Mouse (Mus musculus): Measurements from ENCODE around the gene Foxe1. TPM values are rescaled to one million over a fixed set of nuclear protein-coding genes. Genes with fewer than 3 reads are reported as not detected.

Foxe1 gene
- polyA plus RNA-seq, 1 experiment from 2014 or later: not detected

DNA sequence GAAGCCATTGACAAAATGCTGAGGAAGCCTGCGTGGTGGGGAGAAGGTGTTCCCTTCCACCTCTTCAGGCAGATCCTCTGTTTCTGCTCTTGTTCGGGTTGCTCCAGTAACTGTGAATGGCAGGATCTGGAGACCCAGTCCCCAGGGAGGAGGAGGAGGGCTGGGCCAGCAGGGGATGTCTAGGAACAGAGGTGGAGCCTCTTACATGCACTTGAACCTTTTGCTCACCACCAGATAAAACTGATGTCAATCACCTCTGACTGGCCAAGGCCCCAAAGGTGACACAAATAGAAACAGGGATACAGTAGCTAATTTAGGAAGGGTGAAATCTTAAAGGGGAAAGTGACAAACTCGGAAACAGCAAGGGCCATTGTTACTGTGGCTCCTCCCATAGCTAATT, 5.4 kb upstream of the Foxe1 start:
- no peak overlapping the region for H3K27ac ChIP-seq
- ATAC-seq (ENCODE audit: low read depth): no peak
- no peak overlapping the region for H3K4me3 ChIP-seq (replicated peaks)
- H3K36me3 ChIP-seq: no peaks in the 10 kb centered on the region
- H3K4me1 ChIP-seq (replicated peaks): no peaks in the 10 kb centered on the region
- no peak for DNase-seq
- H3K9me3 ChIP-seq (replicated peaks): no peaks in the 10 kb centered on the region
- H3K9ac ChIP-seq: no peak overlapping the region
- peaks cover 80% of the 10 kb centered on the region for H3K27me3 ChIP-seq
- H3K4me2 ChIP-seq: no peak overlapping the region
- WGBS (ENCODE audit: insufficient replicate concordance): 3% methylated on average over 3 of the region's 3 CpGs

DNA sequence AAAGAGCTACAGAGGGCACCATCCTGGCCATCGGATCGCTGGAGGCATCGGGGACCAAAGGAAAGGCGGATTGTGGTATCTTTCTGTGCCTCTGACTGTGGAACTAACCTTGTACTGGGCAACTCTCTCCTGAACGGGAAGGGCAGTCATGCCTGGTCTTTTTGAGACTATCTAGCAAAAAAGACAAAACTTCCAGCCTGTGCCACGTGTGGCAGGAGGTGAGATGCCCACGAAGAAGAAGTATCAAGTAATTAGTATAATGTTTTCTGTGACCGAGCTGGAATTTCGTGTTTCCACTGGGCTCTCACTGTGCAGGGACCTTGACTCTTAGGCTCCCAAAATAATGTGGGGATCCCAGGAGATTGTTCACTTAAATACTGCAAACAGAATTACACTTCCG, 4.4 kb upstream of the Foxe1 start:
- Histone ChIP-seq H3K27ac (no peak overlapping the region), H3K9ac (no peak overlapping the region), H3K36me3 (no peaks in the 10 kb centered on the region), H3K27me3 (peaks cover 85% of the 10 kb centered on the region), H3K4me1 (replicated peaks) (peaks cover 4% of the 10 kb centered on the region), H3K4me3 (replicated peaks) (no peak overlapping the region), H3K4me2 (no peak overlapping the region), H3K9me3 (replicated peaks) (no peaks in the 10 kb centered on the region)
- no peak for DNase-seq
- ATAC-seq (ENCODE audit: low read depth): no peak
- 28% methylated on average over 10 of the region's 10 CpGs for WGBS (ENCODE audit: insufficient replicate concordance)

DNA sequence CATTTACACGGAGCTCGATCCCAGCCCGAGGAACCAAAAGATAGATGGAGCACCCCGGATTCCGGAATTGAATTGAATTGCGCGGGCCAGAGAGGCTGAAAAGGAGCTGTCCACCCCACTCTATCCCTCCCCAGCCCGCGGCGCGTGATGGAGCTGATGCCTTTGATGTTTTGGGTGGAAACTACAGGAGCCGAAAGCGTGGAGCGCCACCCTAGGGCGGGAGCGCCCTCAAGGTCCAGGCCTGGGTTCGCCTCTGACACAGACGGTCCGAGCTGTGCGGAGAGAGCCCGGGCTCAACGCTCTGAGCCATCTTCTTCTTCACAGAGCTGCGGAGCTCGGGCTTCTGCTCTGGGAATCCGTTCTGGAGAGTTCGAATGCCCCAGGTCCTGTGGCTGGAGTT, 3.8 kb upstream of the Foxe1 start:
- no peaks in the 10 kb centered on the region for H3K9me3 ChIP-seq (replicated peaks)
- WGBS (ENCODE audit: insufficient replicate concordance): 6% methylated on average over 26 of the region's 26 CpGs
- ATAC-seq (ENCODE audit: low read depth): no peak

DNA sequence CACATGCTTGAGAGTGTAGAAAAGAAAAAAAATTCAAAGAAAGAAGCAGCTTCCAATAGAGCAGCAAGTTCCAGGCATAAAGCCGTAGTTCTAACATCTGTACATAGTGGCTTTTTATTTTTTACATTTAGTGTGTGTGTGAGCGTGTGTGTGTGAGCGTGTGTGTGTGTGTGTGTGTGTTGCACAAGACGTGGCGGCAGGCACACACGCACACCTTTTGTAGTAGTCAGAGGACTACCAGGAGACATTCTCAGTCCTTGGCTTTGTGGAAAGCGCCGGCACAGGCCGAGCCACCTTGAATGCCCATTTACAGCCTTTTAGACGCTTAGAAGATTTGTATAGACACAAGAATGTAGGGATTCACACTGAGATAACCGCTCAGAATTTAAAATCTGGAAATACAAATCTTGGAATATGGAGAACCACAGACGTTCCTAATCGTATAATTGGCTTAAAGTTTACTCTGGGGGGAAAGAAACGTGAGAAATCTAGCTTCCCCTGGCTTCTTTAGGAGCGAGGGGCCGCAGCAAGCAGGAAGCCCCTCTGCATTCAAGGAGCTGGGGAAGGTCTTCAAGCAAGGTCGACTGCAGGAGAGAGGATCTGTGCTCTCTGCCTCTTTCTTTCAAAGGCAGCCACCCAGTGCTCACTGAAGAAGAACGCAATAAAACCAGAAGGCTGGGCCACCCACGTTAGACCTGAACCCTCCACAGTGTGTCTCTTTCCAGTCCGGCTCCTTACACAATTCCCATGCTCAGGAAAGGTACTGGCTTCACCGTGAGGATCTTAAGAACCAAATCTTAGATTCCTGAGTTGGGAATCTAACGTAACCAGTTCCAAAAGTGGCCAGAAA, 1.4 kb upstream of the Foxe1 start:
- Histone ChIP-seq H3K27me3 (peaks cover 100% of the 10 kb centered on the region), H3K27ac (no peak overlapping the region), H3K4me1 (replicated peaks) (peaks cover 12% of the 10 kb centered on the region), H3K36me3 (no peaks in the 10 kb centered on the region), H3K9ac (no peak overlapping the region), H3K4me2 (no peak overlapping the region), H3K4me3 (replicated peaks) (no peak overlapping the region), H3K9me3 (replicated peaks) (no peaks in the 10 kb centered on the region)
- no peak for ATAC-seq (ENCODE audit: low read depth)
- WGBS (ENCODE audit: insufficient replicate concordance): 14% methylated on average over 22 of the region's 22 CpGs
- DNase-seq: no peak

More for the DNA sequence above, 3.8 kb upstream of the Foxe1 start:
- H3K4me3 ChIP-seq (replicated peaks): no peak overlapping the region
- peaks cover 88% of the 10 kb centered on the region for H3K27me3 ChIP-seq
- no peaks in the 10 kb centered on the region for H3K36me3 ChIP-seq
- H3K4me2 ChIP-seq: no peak overlapping the region
- no peak overlapping the region for H3K9ac ChIP-seq
- DNase-seq: no peak
- no peak overlapping the region for H3K27ac ChIP-seq
- H3K4me1 ChIP-seq (replicated peaks): peaks cover 9% of the 10 kb centered on the region

DNA sequence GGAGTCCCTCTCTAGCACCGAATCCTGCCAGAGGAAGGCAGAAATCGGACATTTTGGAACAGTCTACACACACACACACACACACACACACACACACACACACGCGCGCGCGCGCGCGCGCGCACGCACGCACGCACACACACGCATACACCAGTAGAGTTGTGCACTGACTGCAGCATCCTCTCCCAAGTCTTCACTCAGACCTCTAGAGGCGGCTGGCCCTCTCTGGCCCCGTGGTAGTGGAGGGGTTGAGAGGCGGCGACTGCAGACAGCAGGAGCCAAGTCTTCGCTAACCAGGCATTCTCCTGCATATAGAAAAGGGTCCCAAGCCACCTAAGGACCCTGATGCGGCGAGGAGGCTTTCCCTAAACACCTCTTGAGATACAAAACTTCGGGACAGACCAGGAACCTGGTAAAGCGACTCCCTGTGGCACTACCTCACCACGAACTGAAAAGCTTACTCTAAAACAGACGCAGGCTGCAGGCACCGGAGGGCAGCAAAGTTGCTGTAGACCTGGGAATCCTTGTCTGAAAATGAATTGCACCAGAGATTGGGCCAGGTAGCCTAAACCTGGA, 610 bp upstream of the Foxe1 start:
- Histone ChIP-seq H3K27me3 (peaks cover 100% of the 10 kb centered on the region), H3K4me1 (replicated peaks) (peaks cover 12% of the 10 kb centered on the region), H3K4me2 (no peak overlapping the region), H3K9me3 (replicated peaks) (no peaks in the 10 kb centered on the region), H3K9ac (no peak overlapping the region), H3K36me3 (no peaks in the 10 kb centered on the region), H3K27ac (no peak overlapping the region), H3K4me3 (replicated peaks) (no peak overlapping the region)
- ATAC-seq (ENCODE audit: low read depth) (no peak), DNase-seq (no peak)
- 1% methylated on average over 28 of the region's 28 CpGs for WGBS (ENCODE audit: insufficient replicate concordance)

DNA sequence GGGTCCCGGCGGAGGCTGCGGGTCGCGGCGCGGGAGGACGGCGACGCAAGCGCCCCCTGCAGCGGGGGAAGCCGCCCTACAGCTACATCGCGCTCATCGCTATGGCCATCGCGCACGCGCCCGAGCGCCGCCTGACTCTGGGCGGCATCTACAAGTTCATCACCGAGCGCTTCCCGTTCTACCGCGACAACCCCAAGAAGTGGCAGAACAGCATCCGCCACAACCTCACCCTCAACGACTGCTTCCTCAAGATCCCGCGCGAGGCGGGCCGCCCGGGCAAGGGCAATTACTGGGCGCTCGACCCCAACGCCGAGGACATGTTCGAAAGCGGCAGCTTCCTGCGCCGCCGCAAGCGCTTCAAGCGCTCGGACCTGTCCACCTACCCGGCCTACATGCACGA, 879 bp downstream of the Foxe1 start:
- Histone ChIP-seq H3K9ac (no peak overlapping the region), H3K27ac (no peak overlapping the region), H3K36me3 (no peaks in the 10 kb centered on the region), H3K9me3 (replicated peaks) (no peaks in the 10 kb centered on the region), H3K4me1 (replicated peaks) (peaks cover 12% of the 10 kb centered on the region), H3K4me2 (peak overlapping the region; percentile 47), H3K4me3 (replicated peaks) (peak overlapping the region; percentile 42), H3K27me3 (peaks cover 100% of the 10 kb centered on the region)
- 1% methylated on average over 51 of the region's 51 CpGs for WGBS (ENCODE audit: insufficient replicate concordance)
- DNase-seq (no peak), ATAC-seq (ENCODE audit: low read depth) (no peak)

DNA sequence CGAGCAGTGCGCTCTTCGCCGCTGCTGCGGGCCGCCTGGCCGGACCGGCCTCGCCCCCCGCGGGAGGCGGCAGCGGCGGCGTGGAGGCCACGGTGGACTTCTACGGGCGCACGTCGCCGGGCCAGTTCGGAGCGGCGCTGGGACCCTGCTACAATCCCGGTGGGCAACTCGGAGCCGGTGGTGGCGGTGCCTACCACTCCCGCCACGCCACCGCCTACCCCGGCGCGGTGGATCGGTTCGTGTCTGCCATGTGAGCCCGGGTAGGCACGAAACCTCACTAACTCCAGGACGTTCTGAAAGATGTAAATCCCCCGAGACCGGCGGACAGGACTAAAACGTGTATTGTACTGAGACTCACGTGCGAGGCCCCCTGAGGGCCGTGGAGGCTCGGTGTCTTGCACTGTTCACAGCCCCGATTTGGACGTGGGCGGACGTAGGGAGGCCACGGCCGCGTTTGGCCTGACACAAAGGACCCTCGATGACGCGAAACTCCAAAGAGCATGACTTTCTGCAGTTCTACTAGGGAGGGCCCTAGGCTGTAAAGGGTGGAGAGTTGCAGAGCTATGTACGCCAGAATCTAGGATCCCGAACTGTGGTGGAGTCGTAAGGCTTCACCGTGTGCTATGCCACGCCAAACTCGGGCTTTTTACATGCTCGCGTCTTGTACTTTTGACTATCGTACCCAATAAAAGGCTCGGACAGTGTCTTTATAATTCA, 1.8 kb downstream of the Foxe1 start:
- H3K4me1 ChIP-seq (replicated peaks): peaks cover 12% of the 10 kb centered on the region
- DNase-seq (no peak), ATAC-seq (ENCODE audit: low read depth) (no peak)
- no peaks in the 10 kb centered on the region for H3K36me3 ChIP-seq
- WGBS (ENCODE audit: insufficient replicate concordance): 7% methylated on average over 66 of the region's 67 CpGs
- H3K9me3 ChIP-seq (replicated peaks): no peaks in the 10 kb centered on the region
- H3K27ac ChIP-seq: no peak overlapping the region
- H3K4me3 ChIP-seq (replicated peaks): peak overlapping the region; percentile 42
- H3K27me3 ChIP-seq: peaks cover 100% of the 10 kb centered on the region
- H3K9ac ChIP-seq: no peak overlapping the region
- 0 out of 2 replicates have a peak overlapping the region, but pooled peaks have one; percentile 47 for H3K4me2 ChIP-seq

DNA sequence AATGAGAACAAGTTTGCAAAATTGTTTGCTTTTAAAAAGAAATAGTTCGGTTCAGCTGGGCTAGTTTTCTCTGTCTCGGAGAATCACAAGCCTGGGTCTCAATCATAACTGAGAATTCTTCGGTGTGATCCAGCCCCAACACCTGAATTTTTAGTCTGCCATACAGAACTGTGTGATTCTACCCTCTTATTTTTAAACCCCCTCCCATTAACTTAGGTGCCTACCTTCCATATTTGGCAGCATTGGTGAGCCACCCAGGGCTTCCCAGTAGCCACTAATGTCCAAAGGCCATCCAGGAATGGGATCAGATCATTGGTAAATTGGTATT, 2.3 kb downstream of the Foxe1 start:
- no peak for ATAC-seq (ENCODE audit: low read depth)
- Histone ChIP-seq H3K4me2 (no peak overlapping the region), H3K4me3 (replicated peaks) (no peak overlapping the region), H3K4me1 (replicated peaks) (peaks cover 12% of the 10 kb centered on the region), H3K36me3 (no peaks in the 10 kb centered on the region), H3K9me3 (replicated peaks) (no peaks in the 10 kb centered on the region), H3K27ac (no peak overlapping the region), H3K9ac (no peak overlapping the region), H3K27me3 (peaks cover 100% of the 10 kb centered on the region)
- no peak for DNase-seq
- 24% methylated on average over 3 of the region's 3 CpGs for WGBS (ENCODE audit: insufficient replicate concordance)

DNA sequence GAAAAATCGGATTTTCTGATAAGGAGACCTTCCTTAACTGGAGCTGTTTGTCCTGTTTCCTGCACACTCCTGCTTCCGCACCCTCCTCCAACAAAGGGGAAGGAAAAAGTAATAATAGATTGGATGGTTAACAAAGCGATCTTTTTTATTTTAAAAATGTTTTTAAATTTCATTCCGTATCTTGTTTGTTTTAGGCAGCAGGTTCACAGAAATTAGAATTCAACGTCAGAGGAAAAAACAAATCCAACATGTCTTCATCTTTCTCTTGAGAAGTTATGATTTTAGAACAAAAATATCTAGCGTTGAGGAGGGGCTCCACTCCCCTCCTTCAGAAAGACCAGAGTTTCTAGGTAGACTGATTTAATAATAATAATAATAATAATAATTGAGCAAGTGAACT, 2.8 kb downstream of the Foxe1 start:
- Histone ChIP-seq H3K4me2 (no peak overlapping the region), H3K4me3 (replicated peaks) (no peak overlapping the region), H3K36me3 (no peaks in the 10 kb centered on the region), H3K9me3 (replicated peaks) (no peaks in the 10 kb centered on the region), H3K4me1 (replicated peaks) (peaks cover 12% of the 10 kb centered on the region), H3K27me3 (peaks cover 100% of the 10 kb centered on the region), H3K9ac (no peak overlapping the region), H3K27ac (no peak overlapping the region)
- 25% methylated on average over 6 of the region's 6 CpGs for WGBS (ENCODE audit: insufficient replicate concordance)
- DNase-seq (no peak), ATAC-seq (ENCODE audit: low read depth) (no peak)

DNA sequence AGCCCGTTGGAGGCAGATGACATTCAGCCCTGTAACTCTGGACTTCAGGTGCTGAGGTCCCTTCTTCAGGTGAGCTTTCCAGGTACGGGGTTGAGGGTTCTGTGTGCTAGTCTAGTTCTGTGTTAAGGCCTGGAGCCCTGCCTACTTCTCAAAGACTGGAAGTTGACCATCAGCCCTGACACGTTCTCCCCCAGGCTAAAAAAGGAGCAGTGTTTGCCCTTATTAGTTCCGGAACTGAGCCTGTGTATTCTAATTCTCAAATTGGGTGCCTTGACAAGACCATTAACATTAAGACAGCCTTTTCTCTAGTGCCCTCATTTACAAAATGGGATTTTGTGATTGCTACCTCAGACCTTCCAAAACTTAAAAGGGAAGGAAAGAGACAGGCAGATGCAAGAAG, 3.7 kb downstream of the Foxe1 start:
- no peak for DNase-seq
- 8% methylated on average over 4 of the region's 4 CpGs for WGBS (ENCODE audit: insufficient replicate concordance)
- Histone ChIP-seq H3K36me3 (no peaks in the 10 kb centered on the region), H3K27ac (no peak overlapping the region), H3K27me3 (peaks cover 100% of the 10 kb centered on the region), H3K9me3 (replicated peaks) (no peaks in the 10 kb centered on the region), H3K9ac (no peak overlapping the region), H3K4me1 (replicated peaks) (peaks cover 12% of the 10 kb centered on the region), H3K4me2 (no peak overlapping the region), H3K4me3 (replicated peaks) (no peak overlapping the region)
- ATAC-seq (ENCODE audit: low read depth): no peak

DNA sequence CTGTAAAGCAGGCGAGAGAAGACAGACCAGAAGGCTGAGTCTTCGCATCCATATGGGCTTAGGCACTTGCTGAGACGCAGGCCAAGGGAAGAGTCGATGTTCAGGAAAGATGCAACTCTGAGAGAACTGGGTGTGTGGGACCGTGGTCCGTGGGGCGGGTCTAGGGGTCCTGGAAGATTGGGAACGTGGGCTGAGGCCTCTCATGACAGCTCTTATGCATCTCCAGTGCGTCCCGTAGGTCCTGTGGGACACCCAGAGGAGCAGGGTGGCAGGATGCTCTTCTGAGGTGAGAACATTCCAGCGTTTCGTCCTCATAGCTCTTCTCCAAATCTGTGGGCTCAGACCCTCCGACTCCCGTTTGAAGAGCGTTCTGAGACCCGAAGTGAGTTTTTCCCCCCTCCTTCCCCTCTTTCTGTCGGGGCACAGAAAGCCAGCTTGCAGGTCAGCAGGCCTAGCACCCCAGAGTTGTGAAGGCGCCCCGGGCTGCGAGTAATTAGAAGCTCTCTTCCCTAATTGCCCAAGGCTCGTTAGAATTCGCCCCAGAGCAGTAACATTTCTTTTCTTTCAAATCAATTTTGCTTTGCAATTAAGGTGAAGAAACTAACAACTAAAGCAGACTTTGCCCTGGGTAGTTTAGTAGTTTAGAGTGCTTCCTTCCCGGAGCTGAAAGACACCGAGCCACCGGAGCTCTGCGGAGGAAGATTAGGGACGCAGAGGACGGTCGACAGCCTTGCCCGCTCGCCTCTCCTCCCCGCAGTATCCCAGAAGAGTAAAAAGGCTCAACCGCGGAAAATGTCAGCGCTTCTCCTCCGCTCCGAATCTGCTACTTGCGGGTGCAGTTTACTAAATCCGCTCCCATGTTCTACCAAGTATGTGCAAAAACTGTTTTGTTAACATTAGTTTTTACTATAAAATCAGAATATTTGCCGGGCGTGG, 4.4 kb downstream of the Foxe1 start:
- H3K9ac ChIP-seq: no peak overlapping the region
- no peaks in the 10 kb centered on the region for H3K9me3 ChIP-seq (replicated peaks)

More for the DNA sequence above, 4.4 kb downstream of the Foxe1 start:
- Histone ChIP-seq H3K27ac (no peak overlapping the region), H3K27me3 (peaks cover 100% of the 10 kb centered on the region), H3K4me2 (no peak overlapping the region), H3K36me3 (no peaks in the 10 kb centered on the region), H3K4me1 (replicated peaks) (peaks cover 12% of the 10 kb centered on the region), H3K4me3 (replicated peaks) (no peak overlapping the region)
- 4% methylated on average over 41 of the region's 41 CpGs for WGBS (ENCODE audit: insufficient replicate concordance)
- DNase-seq: no peak
- ATAC-seq (ENCODE audit: low read depth): no peak

Measured in liver, embryonic 13.5 days (tissue).